Mouse (Mus musculus) layer of hippocampus, postnatal 14 days (tissue): ENCODE data around the gene Gm11733. TPM values are rescaled to one million over a fixed set of nuclear protein-coding genes. Genes with fewer than 3 reads are reported as not detected.
A peak's percentile ranks its signal among the peaks of the same experiment; 100 is the strongest.

ENCODE experiments used
- DNase-seq, 2 experiments: peaks; one replicate each; pipeline ENCODE4 v3.0.0; 2021 to 2022; ENCODE audit warnings: low spot score in 2 of 2, mixed read lengths in 1 of 2
- total RNA-seq, 2 experiments: library from RNA; stranded (reverse); gene quantifications; 2 replicates each; pipeline ENCODE4 v1.2.3; 2021

Gene Gm11733
- total RNA-seq, 2 experiments from 2014 or later = not detected

DNA sequence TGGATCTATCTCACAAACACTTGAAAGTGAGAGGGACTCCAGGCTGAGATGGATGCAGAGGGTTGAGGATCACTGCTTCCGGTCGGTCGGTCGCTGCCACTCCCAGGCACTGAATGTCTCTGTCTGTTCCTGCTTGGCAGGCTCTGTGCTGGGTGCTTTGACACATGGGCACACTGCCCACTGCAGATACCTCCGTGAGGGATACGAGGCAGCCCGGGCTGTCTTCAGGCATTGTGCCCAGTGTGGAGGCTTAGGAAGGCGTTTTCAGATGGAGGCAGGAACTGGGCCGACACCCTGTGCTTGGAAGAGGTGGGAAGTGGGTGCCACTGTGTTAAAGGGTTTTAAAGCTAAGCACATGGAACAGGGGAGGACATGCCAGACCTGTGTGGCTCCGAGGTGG lies 50.7 kb downstream of the Gm11733 start:
- peak in 1 of 2 experiments; percentile 32 for DNase-seq

- no peak for DNase-seq
Observed at GRCm38 (mm10) chr11:117535491-117536304, 51.5 kb downstream of the Gm11733 start.

- DNase-seq = no peak
Observed at GRCm38 (mm10) chr11:117536586-117536985, 52.4 kb downstream of the Gm11733 start.

Other genes starting within 250 kb of the Gm11733 start
- gene Tnrc6c, start 169.9 kb downstream of the Gm11733 start, total RNA-seq = 10 to 100 TPM; 61.8 to 67.9 TPM